Mouse (Mus musculus) liver, embryonic 12.5 days (tissue): Measurements from ENCODE around the gene Sbk3. TPM values are rescaled to one million over a fixed set of nuclear protein-coding genes. Genes with fewer than 3 reads are reported as not detected.

Experiments
- ATAC-seq: fragments of 200-750 bp; cut with Nextera tagmentation; 2 replicates; pipeline ENCODE4 v1.8.0; 2017; ENCODE audit warnings: moderate number of reproducible peaks, mild to moderate bottlenecking, moderate library complexity
- H3K27ac ChIP-seq: fragments of 300-500 bp; sonication (generic); 2 replicates; pipeline ENCODE4 v1.5.1; 2016; ENCODE audit warnings: mild to moderate bottlenecking
- H3K27me3 ChIP-seq: fragments of 300-500 bp; sonication (generic); replicated peaks from 2 replicates; pipeline ENCODE4 v1.6.1; 2016; ENCODE audit warnings: mild to moderate bottlenecking, moderate library complexity
- H3K36me3 ChIP-seq: fragments of 300-500 bp; sonication (generic); 2 replicates; pipeline ENCODE4 v1.6.1; 2016; ENCODE audit warnings: mild to moderate bottlenecking, moderate library complexity
- H3K4me1 ChIP-seq: fragments of 300-500 bp; sonication (generic); 2 replicates; pipeline ENCODE4 v1.6.1; 2016
- H3K4me2 ChIP-seq: fragments of 300-500 bp; sonication (generic); 2 replicates; pipeline ENCODE4 v1.6.1; 2016; ENCODE audit warnings: mild to moderate bottlenecking, moderate library complexity
- H3K4me3 ChIP-seq: fragments of 300-500 bp; sonication (generic); 2 replicates; pipeline ENCODE4 v1.5.1; 2016; ENCODE audit warnings: mild to moderate bottlenecking, moderate library complexity
- H3K9ac ChIP-seq: fragments of 300-500 bp; sonication (generic); 2 replicates; pipeline ENCODE4 v1.6.1; 2016; ENCODE audit warnings: mild to moderate bottlenecking, moderate library complexity
- H3K9me3 ChIP-seq: fragments of 300-500 bp; sonication (generic); replicated peaks from 2 replicates; pipeline ENCODE4 v1.6.1; 2016; ENCODE audit warnings: mild to moderate bottlenecking, moderate library complexity
- WGBS: fragments of 180-500 bp; shearing (Covaris S2); methylation state at CpG from one replicate; pipeline ENCODE4 v1.1.7; 2016; ENCODE audit not compliant: insufficient replicate concordance; 5-methylcytosine and 5-hydroxymethylcytosine counted together
- polyA plus RNA-seq: library from polyadenylated mRNA; unstranded; fragments of >200 nt; fragmentation: Nextera tagmentation; extraction: Ambion mirVana; gene quantifications from 2 replicates; pipeline ENCODE4 v1.2.1, GENCODE M21; 2016

The Sbk3 gene
- polyA plus RNA-seq, 1 experiment from 2014 or later, result not detected

GRCm38 (mm10) chr7:4976832-4977231, 5.9 kb upstream of the Sbk3 start:
- Histone ChIP-seq H3K27ac (no peak overlapping the region), H3K36me3 (no peaks in the 10 kb centered on the region), H3K4me1 (no peaks in the 10 kb centered on the region), H3K9ac (no peak overlapping the region), H3K27me3 (peaks cover 10% of the 10 kb centered on the region), H3K4me2 (no peak overlapping the region), H3K9me3 (peaks cover 4% of the 10 kb centered on the region; the same call in 1 of the 2 replicates), H3K4me3 (no peak overlapping the region)
- ATAC-seq, result no peak
- WGBS, result 77% methylated on average over 7 of the region's 7 CpGs

- Histone ChIP-seq H3K4me2 (no peak overlapping the region), H3K9me3 (peaks cover 4% of the 10 kb centered on the region; the same call in 1 of the 2 replicates), H3K9ac (no peak overlapping the region), H3K4me1 (no peaks in the 10 kb centered on the region), H3K27ac (no peak overlapping the region), H3K4me3 (no peak overlapping the region), H3K36me3 (no peaks in the 10 kb centered on the region), H3K27me3 (peaks cover 14% of the 10 kb centered on the region)
- 29% methylated on average over 4 of the region's 4 CpGs for WGBS
- peak; percentile 44; the same call in 1 of the 2 replicates for ATAC-seq
Observed at GRCm38 (mm10) chr7:4975455-4975854, 4.5 kb upstream of the Sbk3 start.

GRCm38 (mm10) chr7:4972321-4973047, 1.5 kb upstream of the Sbk3 start:
- Histone ChIP-seq H3K27me3 (peaks cover 14% of the 10 kb centered on the region), H3K36me3 (no peaks in the 10 kb centered on the region), H3K9me3 (peaks cover 4% of the 10 kb centered on the region; the same call in 1 of the 2 replicates), H3K4me1 (no peaks in the 10 kb centered on the region), H3K27ac (no peak overlapping the region), H3K9ac (no peak overlapping the region), H3K4me2 (no peak overlapping the region), H3K4me3 (no peak overlapping the region)
- 49% methylated on average over 18 of the region's 18 CpGs for WGBS
- ATAC-seq, result no peak

- Histone ChIP-seq H3K9me3 (no peaks in the 10 kb centered on the region), H3K27me3 (peaks cover 14% of the 10 kb centered on the region), H3K4me2 (no peak overlapping the region), H3K9ac (no peak overlapping the region), H3K36me3 (no peaks in the 10 kb centered on the region), H3K4me3 (no peak overlapping the region), H3K4me1 (no peaks in the 10 kb centered on the region), H3K27ac (no peak overlapping the region)
- whole genome bisulfite sequencing, result 33% methylated on average over 7 of the region's 7 CpGs
- no peak for ATAC-seq
Observed at GRCm38 (mm10) chr7:4971710-4972109, 742 bp upstream of the Sbk3 start.

GRCm38 (mm10) chr7:4964988-4965387, 6.0 kb downstream of the Sbk3 start:
- ATAC-seq, result no peak
- Histone ChIP-seq H3K27me3 (peaks cover 10% of the 10 kb centered on the region), H3K9me3 (no peaks in the 10 kb centered on the region), H3K4me1 (no peaks in the 10 kb centered on the region), H3K9ac (no peak overlapping the region), H3K4me3 (no peak overlapping the region), H3K36me3 (no peaks in the 10 kb centered on the region), H3K27ac (no peak overlapping the region), H3K4me2 (no peak overlapping the region)
- 69% methylated on average over 5 of the region's 5 CpGs for WGBS

GRCm38 (mm10) chr7:4964272-4964671, 6.7 kb downstream of the Sbk3 start, which contains the start of gene Sbk2:
Sbk2 (minus strand) TSS chr7:4964406.
- Histone ChIP-seq H3K27me3 (peaks cover 10% of the 10 kb centered on the region), H3K4me1 (no peaks in the 10 kb centered on the region), H3K27ac (no peak within 1 kb of the TSS), H3K9ac (no peak within 1 kb of the TSS), H3K9me3 (no peaks in the 10 kb centered on the region), H3K4me3 (no peak within 1 kb of the TSS), H3K36me3 (no peaks in the 10 kb centered on the region), H3K4me2 (0 out of 2 replicates have a peak within 1 kb of the TSS, but pooled peaks have one; percentile 9)
- ATAC-seq, result peak; percentile 66
- WGBS, result 4% methylated on average over 10 of the region's 10 CpGs

- H3K4me1 ChIP-seq, result no peaks in the 10 kb centered on the region
- no peak overlapping the region for H3K4me2 ChIP-seq
- ATAC-seq, result no peak
- peaks cover 10% of the 10 kb centered on the region; the same call in 1 of the 2 replicates for H3K27me3 ChIP-seq
- H3K9ac ChIP-seq, result no peak overlapping the region
- no peaks in the 10 kb centered on the region for H3K9me3 ChIP-seq
- no peak overlapping the region for H3K4me3 ChIP-seq
- H3K27ac ChIP-seq, result no peak overlapping the region
- 57% methylated on average over 5 of the region's 5 CpGs for WGBS
- H3K36me3 ChIP-seq, result no peaks in the 10 kb centered on the region
Observed at GRCm38 (mm10) chr7:4963527-4963926, 7.4 kb downstream of the Sbk3 start.

- H3K9ac ChIP-seq, result no peak overlapping the region
- WGBS, result 74% methylated on average over 10 of the region's 10 CpGs
- no peak overlapping the region for H3K27ac ChIP-seq
- H3K9me3 ChIP-seq, result no peaks in the 10 kb centered on the region; the same call in 1 of the 2 replicates
- no peaks in the 10 kb centered on the region for H3K36me3 ChIP-seq
- no peak overlapping the region for H3K4me2 ChIP-seq
- no peak for ATAC-seq
- peaks cover 12% of the 10 kb centered on the region; the same call in 1 of the 2 replicates for H3K27me3 ChIP-seq
- no peak overlapping the region for H3K4me3 ChIP-seq
- H3K4me1 ChIP-seq, result no peaks in the 10 kb centered on the region
Observed at GRCm38 (mm10) chr7:4957361-4957760, 13.6 kb downstream of the Sbk3 start.

- 26% methylated on average over 10 of the region's 10 CpGs for WGBS
Observed at GRCm38 (mm10) chr7:4953815-4954445, 17.0 kb downstream of the Sbk3 start.

GRCm38 (mm10) chr7:4950561-4951342, 20.2 kb downstream of the Sbk3 start:
- Histone ChIP-seq H3K4me2 (no peak overlapping the region), H3K9me3 (no peaks in the 10 kb centered on the region; the same call in 1 of the 2 replicates), H3K27me3 (peaks cover 17% of the 10 kb centered on the region), H3K4me3 (no peak overlapping the region), H3K36me3 (no peaks in the 10 kb centered on the region), H3K27ac (no peak overlapping the region), H3K4me1 (no peaks in the 10 kb centered on the region), H3K9ac (no peak overlapping the region)
- 69% methylated on average over 19 of the region's 19 CpGs for WGBS
- no peak for ATAC-seq

More at GRCm38 (mm10) chr7:4953815-4954445, 17.0 kb downstream of the Sbk3 start:
- H3K9me3 ChIP-seq, result no peaks in the 10 kb centered on the region; the same call in 1 of the 2 replicates
- no peaks in the 10 kb centered on the region for H3K36me3 ChIP-seq
- no peaks in the 10 kb centered on the region for H3K4me1 ChIP-seq
- no peak overlapping the region for H3K4me2 ChIP-seq
- no peak for ATAC-seq
- no peak overlapping the region for H3K4me3 ChIP-seq
- H3K27ac ChIP-seq, result no peak overlapping the region
- H3K9ac ChIP-seq, result no peak overlapping the region
- peaks cover 12% of the 10 kb centered on the region; the same call in 1 of the 2 replicates for H3K27me3 ChIP-seq

- Histone ChIP-seq H3K4me2 (no peak overlapping the region), H3K27me3 (peaks cover 9% of the 10 kb centered on the region; the same call in 1 of the 2 replicates), H3K4me1 (no peaks in the 10 kb centered on the region), H3K9me3 (no peaks in the 10 kb centered on the region; the same call in 1 of the 2 replicates), H3K9ac (no peak overlapping the region), H3K36me3 (no peaks in the 10 kb centered on the region), H3K4me3 (no peak overlapping the region), H3K27ac (no peak overlapping the region)
- 35% methylated on average over 6 of the region's 6 CpGs for WGBS
- ATAC-seq, result no peak
Observed at GRCm38 (mm10) chr7:4948386-4948785, 22.6 kb downstream of the Sbk3 start.
